Mouse (Mus musculus) neural tube, embryonic 11.5 days (tissue): ENCODE data around the gene Atp1b2. TPM values are rescaled to one million over a fixed set of nuclear protein-coding genes. Genes with fewer than 3 reads are reported as not detected.
A peak's percentile ranks its signal among the peaks of the same experiment; 100 is the strongest.

Experiments used
- ATAC-seq: fragments of 200-750 bp; cut with Nextera tagmentation; 2 replicates; pipeline ENCODE4 v1.8.0; 2017; ENCODE audit warnings: moderate number of reproducible peaks, mild to moderate bottlenecking, moderate TSS enrichment, moderate library complexity; ENCODE audit not compliant: insufficient read depth, low FRiP score, low TSS enrichment
- DNase-seq: peaks from one replicate; pipeline ENCODE4 v3.0.0-alpha.2; 2015; ENCODE audit warnings: low spot score
- H3K27ac ChIP-seq: fragments of 300-500 bp; sonication (generic); 2 replicates; pipeline ENCODE4 v1.5.1; 2014; ENCODE audit warnings: low read depth, mild to moderate bottlenecking, low read length
- H3K27me3 ChIP-seq: fragments of 300-500 bp; sonication (generic); 2 replicates; pipeline ENCODE4 v1.6.1; 2014; ENCODE audit warnings: mild to moderate bottlenecking, low read length, mixed read lengths; ENCODE audit not compliant: control insufficient read depth, insufficient read depth
- H3K36me3 ChIP-seq: fragments of 300-500 bp; sonication (generic); 2 replicates; pipeline ENCODE4 v1.6.1; 2014; ENCODE audit warnings: mild to moderate bottlenecking, low read length, moderate library complexity, mixed read lengths; ENCODE audit not compliant: control insufficient read depth, insufficient read depth
- H3K4me1 ChIP-seq: fragments of 300-500 bp; sonication (generic); 2 replicates; pipeline ENCODE4 v1.6.1; 2014; ENCODE audit warnings: low read length, mixed read lengths; ENCODE audit not compliant: control insufficient read depth, insufficient read depth
- H3K4me2 ChIP-seq: fragments of 300-500 bp; sonication (generic); 2 replicates; pipeline ENCODE4 v1.6.1; 2014; ENCODE audit warnings: low read depth, mild to moderate bottlenecking, moderate library complexity
- H3K4me3 ChIP-seq: fragments of 300-500 bp; sonication (generic); 2 replicates; pipeline ENCODE4 v1.5.1; 2014; ENCODE audit warnings: low read depth, low read length
- H3K9ac ChIP-seq: fragments of 300-500 bp; sonication (generic); 2 replicates; pipeline ENCODE4 v1.6.1; 2014; ENCODE audit warnings: mild to moderate bottlenecking, low read length
- H3K9me3 ChIP-seq: fragments of 300-500 bp; sonication (generic); 2 replicates; pipeline ENCODE4 v1.6.1; 2016; ENCODE audit warnings: low read length; ENCODE audit not compliant: control insufficient read depth
- WGBS: fragments of 180-500 bp; shearing (Covaris S2); extraction: QIAGEN DNeasy Blood & Tissue Kit; methylation state at CpG from one replicate; pipeline ENCODE4 v1.1.7; 2014; 5-methylcytosine and 5-hydroxymethylcytosine counted together
- polyA plus RNA-seq: library from polyadenylated mRNA; unstranded; fragments of >200 nt; fragmentation: Nextera tagmentation; extraction: Ambion mirVana; gene quantifications from 2 replicates; pipeline ENCODE4 v1.2.1, GENCODE M21; 2014

Gene Atp1b2
- polyA plus RNA-seq, 1 experiment from 2014 or later, result 7.7 TPM

DNA sequence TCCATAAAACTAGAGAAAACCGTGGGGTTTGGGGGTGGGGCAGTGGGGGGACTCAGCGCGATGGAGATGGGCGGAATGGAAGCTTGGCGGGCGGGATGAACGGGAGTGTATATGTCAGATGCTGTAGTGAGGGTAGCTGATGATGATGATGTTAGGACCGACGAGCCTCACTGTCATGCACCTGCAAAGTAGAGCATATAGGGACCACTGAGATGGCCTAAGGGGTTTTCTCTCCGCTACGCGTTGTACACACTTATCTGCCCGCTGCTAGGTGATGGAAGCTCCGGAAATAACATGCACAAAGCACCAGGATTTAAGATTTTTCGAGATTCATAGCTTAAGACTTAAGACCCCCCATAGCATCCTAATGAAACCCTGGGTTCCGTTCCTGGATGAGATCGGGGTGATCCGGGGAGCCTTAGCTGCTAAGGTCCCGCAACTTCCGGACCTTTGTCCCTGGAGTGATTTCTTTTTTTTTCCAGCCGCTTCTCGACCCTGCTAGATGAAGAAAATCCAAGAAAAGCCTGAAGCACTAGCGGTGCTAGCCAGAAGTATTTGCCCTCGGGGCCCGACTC is 25.1 kb downstream of the Atp1b2 start:
- H3K4me2 ChIP-seq, result peak overlapping the region; percentile 72
- no peaks in the 10 kb centered on the region for H3K36me3 ChIP-seq
- no peaks in the 10 kb centered on the region for H3K27me3 ChIP-seq
- WGBS, result under 1% methylated on average over 25 of the region's 25 CpGs
- DNase-seq (no peak), ATAC-seq (peak; percentile 46)
- H3K9me3 ChIP-seq, result no peaks in the 10 kb centered on the region
- peak overlapping the region; percentile 71 for H3K4me3 ChIP-seq
- peaks cover 18% of the 10 kb centered on the region for H3K4me1 ChIP-seq
- peak overlapping the region; percentile 88 for H3K9ac ChIP-seq
- peak overlapping the region; percentile 92 for H3K27ac ChIP-seq

DNA sequence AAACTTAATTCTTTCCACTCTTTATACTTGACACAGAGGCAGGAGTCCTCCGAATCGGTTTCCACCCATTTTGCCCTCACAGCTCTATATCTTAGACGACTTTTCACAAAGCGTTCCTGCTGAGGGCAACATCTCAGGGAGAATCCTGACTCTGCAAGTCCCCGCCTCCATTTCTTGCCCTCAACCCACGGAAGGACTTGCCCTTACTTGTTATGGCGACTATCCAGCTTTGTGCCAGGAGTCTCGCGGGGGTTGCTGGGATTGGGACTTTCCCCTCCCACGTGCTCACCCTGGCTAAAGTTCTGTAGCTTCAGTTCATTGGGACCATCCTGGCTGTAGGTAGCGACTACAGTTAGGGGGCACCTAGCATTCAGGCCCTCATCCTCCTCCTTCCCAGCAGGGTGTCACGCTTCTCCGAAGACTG is 25.6 kb downstream of the Atp1b2 start, which contains the start of the genes Wrap53 and Trp53:
TSS of gene Wrap53 (minus strand) at position 165 of the 424 bp plus-strand sequence.
TSS of gene Trp53 (plus strand) at position 269 of the 424 bp plus-strand sequence.
- 0% methylated on average over 13 of the region's 13 CpGs for WGBS
- no peaks in the 10 kb centered on the region for H3K9me3 ChIP-seq
- H3K9ac ChIP-seq, result peak within 1 kb of the TSS; percentile 88
- H3K36me3 ChIP-seq, result no peaks in the 10 kb centered on the region
- no peaks in the 10 kb centered on the region for H3K27me3 ChIP-seq
- H3K4me2 ChIP-seq, result peak within 1 kb of the TSS; percentile 72
- H3K4me3 ChIP-seq, result peak within 1 kb of the TSS; percentile 71
- DNase-seq, result peak; percentile 91
- H3K4me1 ChIP-seq, result peaks cover 18% of the 10 kb centered on the region
- ATAC-seq, result peak; percentile 51
- peak within 1 kb of the TSS; percentile 92 for H3K27ac ChIP-seq

DNA sequence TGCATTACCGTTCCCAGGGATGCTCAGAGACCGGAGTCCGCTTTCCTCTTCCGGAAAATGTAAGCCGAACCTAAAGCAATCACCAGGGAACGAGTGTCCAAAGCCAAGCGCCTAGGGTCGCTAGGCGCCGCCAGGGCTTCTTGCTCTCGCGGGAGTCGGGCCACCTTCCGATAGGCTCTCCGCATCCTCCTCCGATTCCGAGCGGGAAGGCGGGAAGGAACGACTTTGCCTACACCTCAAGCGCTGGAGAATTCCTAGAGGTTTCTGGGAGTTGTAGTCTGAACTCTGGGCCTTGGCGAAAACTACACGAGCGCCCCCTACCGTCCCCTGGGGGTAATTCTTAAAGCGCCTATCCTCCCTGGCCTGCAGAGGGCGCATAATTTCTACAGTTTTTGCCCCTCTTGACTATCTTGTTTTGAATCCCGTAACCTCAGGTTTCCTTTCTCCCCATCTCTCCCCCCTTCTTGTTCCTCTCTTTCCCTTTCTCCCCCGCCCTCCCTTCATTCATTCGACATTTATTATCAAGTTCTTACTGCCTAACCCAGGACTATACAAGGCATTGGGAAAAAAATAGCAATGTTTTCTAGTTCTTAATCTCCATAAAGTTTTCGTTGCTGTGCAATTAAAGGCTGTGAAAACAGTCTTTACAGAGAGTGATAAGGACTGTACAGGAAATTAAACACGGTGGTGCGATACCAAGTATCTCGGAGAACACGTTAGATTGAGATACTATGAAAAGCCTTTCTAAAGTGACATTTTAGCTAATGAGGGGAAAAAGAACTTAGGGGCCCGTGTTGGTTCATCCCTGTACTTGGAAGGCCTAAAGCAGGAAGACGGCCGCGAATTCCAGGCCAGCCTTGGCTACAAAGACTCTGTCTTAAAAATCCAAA is 26.4 kb downstream of the Atp1b2 start:
- Histone ChIP-seq H3K4me3 (peak overlapping the region; percentile 71), H3K9ac (peak overlapping the region; percentile 85), H3K9me3 (no peaks in the 10 kb centered on the region), H3K36me3 (no peaks in the 10 kb centered on the region), H3K4me1 (peaks cover 18% of the 10 kb centered on the region), H3K4me2 (peak overlapping the region; percentile 72), H3K27ac (peak overlapping the region; percentile 61), H3K27me3 (no peaks in the 10 kb centered on the region)
- ATAC-seq, result peak; percentile 82
- WGBS, result 3% methylated on average over 39 of the region's 39 CpGs
- peak; percentile 97 for DNase-seq

DNA sequence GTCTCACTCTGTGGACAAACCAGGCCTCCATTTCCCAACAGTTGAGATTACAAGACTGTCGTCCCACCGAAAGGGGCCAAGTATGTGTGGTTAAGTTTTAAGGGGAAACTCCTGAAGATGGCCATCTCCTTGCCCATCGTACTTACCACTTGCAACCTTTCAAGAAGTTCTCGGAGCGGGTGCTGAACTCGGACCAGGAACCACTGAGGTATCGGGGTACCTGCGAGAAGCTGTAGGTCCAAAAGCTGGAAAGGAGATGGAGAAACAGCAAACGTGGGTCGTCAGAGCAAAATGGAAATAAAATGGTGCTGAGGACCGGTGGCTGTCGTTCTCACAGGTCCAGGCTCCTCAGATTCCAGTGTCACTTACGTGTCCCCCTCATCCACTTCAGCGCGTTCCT is 27.4 kb downstream of the Atp1b2 start:
- peak overlapping the region; percentile 71 for H3K4me3 ChIP-seq
- no peak overlapping the region for H3K27ac ChIP-seq
- peak overlapping the region; percentile 72 for H3K4me2 ChIP-seq
- WGBS, result 17% methylated on average over 15 of the region's 15 CpGs
- no peak for ATAC-seq
- H3K36me3 ChIP-seq, result no peaks in the 10 kb centered on the region
- no peaks in the 10 kb centered on the region for H3K27me3 ChIP-seq
- no peak for DNase-seq
- H3K9ac ChIP-seq, result peak overlapping the region; percentile 85
- H3K9me3 ChIP-seq, result no peaks in the 10 kb centered on the region
- peaks cover 18% of the 10 kb centered on the region for H3K4me1 ChIP-seq

DNA sequence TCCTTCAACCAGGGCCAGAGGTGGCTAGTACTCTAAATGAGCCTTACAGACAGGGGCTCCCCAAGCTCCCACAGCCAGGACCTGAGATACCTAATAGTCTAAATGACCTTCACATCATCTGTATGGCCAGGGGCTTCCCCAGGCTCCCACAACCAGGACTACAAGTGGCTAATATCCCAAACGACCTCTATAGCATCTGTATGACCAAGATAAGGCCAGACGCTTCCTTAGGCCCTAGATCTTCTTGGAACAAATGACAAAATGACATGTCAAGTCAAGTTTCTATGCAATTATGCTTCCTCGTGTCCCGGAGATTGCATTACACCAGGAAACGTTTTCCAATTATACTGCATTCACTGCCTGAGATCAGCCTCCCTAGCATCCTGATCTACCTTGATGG is 29.4 kb downstream of the Atp1b2 start:
- Histone ChIP-seq H3K36me3 (no peaks in the 10 kb centered on the region), H3K4me3 (no peak overlapping the region), H3K27ac (no peak overlapping the region), H3K4me2 (no peak overlapping the region), H3K9me3 (no peaks in the 10 kb centered on the region), H3K9ac (no peak overlapping the region), H3K4me1 (peaks cover 14% of the 10 kb centered on the region), H3K27me3 (no peaks in the 10 kb centered on the region)
- ATAC-seq (no peak), DNase-seq (no peak)
- 81% methylated on average over 5 of the region's 5 CpGs for WGBS

DNA sequence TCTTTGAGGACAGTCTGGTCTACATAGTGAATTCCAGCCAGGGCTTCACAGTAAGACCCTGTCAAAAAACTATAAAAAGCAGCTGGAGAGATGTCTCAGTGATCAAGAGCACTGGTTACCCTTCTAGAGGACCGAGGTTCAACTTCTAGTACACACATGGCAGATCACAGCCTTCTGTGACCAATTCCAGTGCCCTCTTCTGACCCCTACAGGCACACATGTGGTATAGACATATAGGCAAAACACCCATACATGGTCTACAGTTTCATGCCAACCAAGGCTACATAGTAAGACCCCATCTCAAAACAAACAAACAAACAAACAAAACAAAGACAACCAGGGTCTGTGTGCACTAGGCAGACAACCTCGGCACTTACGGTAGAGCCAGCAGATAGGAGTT is 30.5 kb downstream of the Atp1b2 start:
- WGBS, result 71% methylated on average over 3 of the region's 3 CpGs
- H3K4me3 ChIP-seq, result no peak overlapping the region

DNA sequence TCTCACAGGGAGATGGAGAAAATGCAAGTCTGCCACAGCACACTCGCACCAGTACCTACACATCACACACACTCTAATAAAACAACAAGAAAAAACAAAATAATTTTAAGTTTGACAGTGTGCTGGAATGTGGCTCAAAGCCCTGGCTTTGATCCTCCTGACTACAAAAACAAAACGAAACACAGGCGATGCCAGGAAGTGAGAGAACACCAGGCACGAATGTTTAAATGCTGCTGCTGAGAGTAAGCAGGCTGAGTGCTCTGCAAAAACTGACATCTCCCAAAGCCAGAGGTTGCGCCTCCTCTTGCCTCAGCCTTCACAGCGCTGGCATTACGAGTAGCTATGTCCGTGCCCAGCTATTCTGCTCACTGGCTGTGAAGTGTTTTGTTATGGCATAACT is 40.6 kb downstream of the Atp1b2 start:
- no peak overlapping the region for H3K9ac ChIP-seq
- WGBS, result 77% methylated on average over 8 of the region's 8 CpGs
- DNase-seq, result no peak
- H3K4me3 ChIP-seq, result no peak overlapping the region
- no peak overlapping the region for H3K4me2 ChIP-seq
- H3K27me3 ChIP-seq, result no peaks in the 10 kb centered on the region
- no peak for ATAC-seq
- peaks cover 6% of the 10 kb centered on the region for H3K36me3 ChIP-seq
- H3K27ac ChIP-seq, result no peak overlapping the region
- H3K4me1 ChIP-seq, result peaks cover 20% of the 10 kb centered on the region
- no peaks in the 10 kb centered on the region for H3K9me3 ChIP-seq

More for the DNA sequence above, 30.5 kb downstream of the Atp1b2 start:
- no peak overlapping the region for H3K27ac ChIP-seq
- H3K4me1 ChIP-seq, result peaks cover 14% of the 10 kb centered on the region
- H3K9ac ChIP-seq, result no peak overlapping the region
- H3K27me3 ChIP-seq, result no peaks in the 10 kb centered on the region
- H3K36me3 ChIP-seq, result no peaks in the 10 kb centered on the region
- no peak overlapping the region for H3K4me2 ChIP-seq
- no peaks in the 10 kb centered on the region for H3K9me3 ChIP-seq
- DNase-seq, result peak; percentile 32
- ATAC-seq, result no peak

DNA sequence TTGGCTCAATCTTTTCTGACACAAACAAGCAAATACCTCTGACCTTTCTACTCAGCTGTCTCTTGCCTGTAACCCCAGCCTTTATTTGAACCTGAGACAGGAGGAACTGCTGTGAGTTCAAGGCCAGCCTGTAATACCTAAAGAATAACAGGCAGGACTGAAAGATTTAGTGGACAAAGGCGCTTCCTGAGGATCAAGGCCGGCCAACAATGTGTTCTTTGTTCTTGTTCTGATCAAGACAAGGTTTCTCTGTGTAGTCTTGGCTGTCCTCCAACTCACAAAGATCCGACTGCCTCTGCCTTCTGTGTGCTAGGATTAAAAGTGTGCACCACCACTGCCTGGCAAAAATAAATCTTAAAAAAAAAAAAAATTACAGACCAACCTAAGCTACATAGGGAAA is 41.4 kb downstream of the Atp1b2 start:
- peaks cover 24% of the 10 kb centered on the region for H3K4me1 ChIP-seq
- peaks cover 6% of the 10 kb centered on the region for H3K36me3 ChIP-seq
- H3K4me3 ChIP-seq, result no peak overlapping the region
- 35% methylated on average over 3 of the region's 3 CpGs for WGBS
- H3K9ac ChIP-seq, result no peak overlapping the region
- no peaks in the 10 kb centered on the region for H3K27me3 ChIP-seq
- DNase-seq (no peak), ATAC-seq (no peak)
- no peak overlapping the region for H3K27ac ChIP-seq
- H3K4me2 ChIP-seq, result no peak overlapping the region
- no peaks in the 10 kb centered on the region for H3K9me3 ChIP-seq
